Mouse (Mus musculus) left cerebral cortex, postnatal 14 days (tissue): Measurements from ENCODE around the gene Cox19. TPM values are rescaled to one million over a fixed set of nuclear protein-coding genes. Genes with fewer than 3 reads are reported as not detected.

Experiments used
- DNase-seq, 2 experiments: peaks; one replicate each; pipeline ENCODE4 v3.0.0; 2021 to 2022; ENCODE audit warnings: low spot score in 2 of 2, mixed read lengths in 1 of 2
- intact Hi-C: fragments of 180-260 bp; cut with DNase I; formaldehyde crosslinking; loops from one replicate; pipeline ENCODE4 v1.15.1; 2025
- total RNA-seq, 2 experiments: library from RNA; stranded (reverse); gene quantifications; 2 replicates each; pipeline ENCODE4 v1.2.3; 2021

Gene Cox19
- total RNA-seq, 2 experiments from 2014 or later = 79.8 to 82.2 TPM

DNA sequence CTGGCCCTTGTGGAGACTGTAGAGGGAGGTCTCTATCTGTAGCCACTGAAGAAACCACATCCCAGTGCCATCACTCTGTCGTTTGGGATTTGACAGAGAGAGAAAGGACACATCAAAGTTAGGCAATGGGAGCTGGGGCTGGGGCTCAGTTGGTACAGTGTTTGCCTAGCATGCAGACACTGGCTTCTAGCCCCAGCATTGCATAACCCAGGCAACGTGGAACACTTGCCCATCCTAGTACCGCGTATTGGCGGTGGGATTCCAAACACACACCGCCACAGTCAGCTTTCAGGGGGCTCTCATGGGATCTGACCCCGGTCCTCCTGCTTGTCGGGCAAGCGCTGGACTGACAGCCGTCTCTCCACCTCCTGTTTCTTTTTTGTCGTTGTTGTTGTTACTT lies 15.3 kb upstream of the Cox19 start:
- DNase-seq = no peak
- intact Hi-C loops = no loop called here

DNA sequence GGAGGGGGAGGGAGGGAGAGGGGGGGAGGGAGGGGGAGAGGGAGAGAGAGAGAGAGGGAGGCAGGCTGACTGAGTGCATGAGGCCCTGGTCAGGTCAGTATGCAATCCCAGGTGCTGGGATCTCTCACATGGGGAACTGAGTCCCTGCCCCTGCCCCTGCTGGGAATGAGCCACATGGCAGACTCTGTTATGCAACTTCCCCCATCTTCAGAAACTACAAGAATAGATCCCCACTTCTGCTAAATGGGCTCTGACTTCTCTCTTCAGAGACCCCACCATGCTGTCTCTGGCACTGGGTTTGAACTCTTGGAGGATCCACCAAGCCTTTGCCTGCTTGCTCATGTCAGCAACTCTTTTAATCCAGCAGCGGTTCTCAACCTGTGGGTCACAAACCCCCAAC lies 14.6 kb upstream of the Cox19 start:
- no peak for DNase-seq
- intact Hi-C loops = loop anchor here (2.0 kb wide), 1 partner anchor 33 kb away; no protein-coding TSS in a partner anchor

DNA sequence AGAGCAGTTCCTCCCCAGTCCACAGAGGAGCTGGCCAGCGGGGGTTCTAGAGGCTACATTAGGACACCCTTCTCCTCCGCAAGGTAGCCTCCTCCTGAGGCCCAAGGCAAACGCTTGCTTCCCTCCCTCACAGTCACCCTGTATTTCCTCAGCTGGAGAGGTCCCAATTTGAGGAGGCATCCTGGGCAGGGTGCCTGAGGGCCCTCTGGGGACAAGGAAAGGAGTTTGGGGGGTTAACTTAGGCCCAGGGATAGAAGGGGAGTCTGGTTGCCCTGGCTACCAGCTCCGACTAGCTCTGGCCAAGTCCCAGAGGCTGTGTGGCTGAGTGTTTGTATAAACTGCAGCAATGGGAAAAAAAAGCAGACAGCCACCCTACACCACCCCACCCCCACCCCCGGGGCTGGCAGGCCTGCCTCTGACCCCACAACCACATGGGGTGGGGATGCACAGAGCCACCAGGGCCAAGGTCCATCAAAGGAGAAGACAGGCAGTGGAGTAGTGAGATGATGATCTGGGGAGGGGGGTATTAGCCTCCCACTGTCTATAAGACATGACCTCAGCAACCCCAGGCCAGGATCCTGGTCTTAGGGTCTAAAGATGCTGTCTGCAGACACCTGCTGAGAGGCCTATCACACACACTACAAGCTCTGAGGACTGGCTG lies 13.8 kb upstream of the Cox19 start:
- peak in 1 of 2 experiments; percentile 70 for DNase-seq
- intact Hi-C loops = loop anchor here (1.0 to 2.0 kb wide), 2 partner anchors 34 to 103 kb away; no protein-coding TSS in a partner anchor

DNA sequence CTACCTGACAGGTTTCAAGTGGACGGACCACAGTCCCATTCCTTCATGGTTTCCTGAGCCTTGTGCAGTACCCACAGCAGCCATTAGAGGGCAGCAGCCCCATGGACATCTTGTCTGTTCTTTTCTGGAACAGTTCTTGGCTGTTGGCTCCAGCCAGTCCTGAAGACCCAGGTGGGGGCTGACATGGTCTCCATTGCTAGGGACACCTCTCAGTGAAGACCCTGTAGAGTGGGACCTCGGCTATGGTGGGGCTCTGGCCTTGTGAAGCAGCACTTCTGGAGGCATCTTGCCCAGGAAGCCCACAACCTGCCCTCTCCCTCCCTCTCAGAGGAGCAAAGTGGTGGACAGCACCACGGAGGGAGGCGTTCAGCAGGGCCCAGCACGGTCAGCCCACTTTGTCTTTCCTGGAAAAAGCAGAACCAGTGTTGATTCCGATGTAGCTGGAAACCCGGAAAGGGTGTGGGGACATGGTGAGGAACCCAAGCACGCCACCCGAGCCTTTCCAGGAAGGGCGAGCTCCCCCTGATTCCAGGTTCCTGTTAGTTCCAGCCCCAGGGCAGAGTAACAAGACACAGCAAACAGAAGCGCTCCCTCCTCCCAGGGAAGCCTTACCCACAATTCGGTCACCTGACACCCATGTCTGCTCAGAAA lies 13.2 kb upstream of the Cox19 start:
- peak; percentile 94 to 96 for DNase-seq
- intact Hi-C loops = loop anchor here (1.0 to 2.0 kb wide), 2 partner anchors 34 to 104 kb away; no protein-coding TSS in a partner anchor

DNA sequence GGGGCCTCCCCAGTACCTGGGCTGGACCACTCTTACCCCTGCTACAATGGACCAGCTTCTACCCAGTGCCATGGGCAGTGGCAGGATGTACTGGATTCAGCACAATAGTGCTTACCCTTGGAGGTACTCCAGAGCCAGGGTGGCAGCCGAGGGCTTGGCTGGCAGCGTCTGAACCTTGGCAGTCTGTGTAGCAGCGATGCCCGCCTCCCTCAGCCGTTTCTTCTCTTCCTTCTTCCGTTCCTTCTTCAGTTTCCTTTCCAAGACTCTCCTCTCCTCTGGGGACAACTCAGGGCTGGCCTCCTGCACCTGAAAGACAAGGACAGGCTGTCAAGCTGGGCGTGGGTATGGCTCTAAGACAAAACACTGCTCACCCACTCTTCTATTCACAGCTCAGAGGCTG lies 12.6 kb upstream of the Cox19 start:
- intact Hi-C loops = loop anchor here (1.0 to 2.0 kb wide), 2 partner anchors 35 to 104 kb away; no protein-coding TSS in a partner anchor
- peak in 1 of 2 experiments; percentile 44 for DNase-seq

DNA sequence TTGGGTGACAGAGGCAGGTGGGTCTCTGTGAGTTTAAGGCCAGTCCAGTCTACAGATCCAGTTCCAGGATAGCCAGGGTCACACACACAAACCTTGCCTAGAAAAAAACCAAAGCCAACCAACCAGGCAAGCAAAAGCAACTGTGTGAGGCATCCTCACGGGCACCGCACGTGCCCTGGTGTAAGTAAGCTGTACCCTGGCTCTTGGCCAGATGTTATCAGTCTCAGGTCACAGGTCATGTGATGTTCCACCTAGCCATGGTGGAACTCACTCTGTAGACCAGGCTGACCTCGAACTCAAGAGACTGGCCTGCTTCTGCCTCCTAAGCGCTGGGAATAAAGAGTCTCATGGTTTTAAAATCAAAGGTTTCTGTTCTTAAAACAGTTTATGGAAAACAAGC lies 8.0 kb upstream of the Cox19 start:
- intact Hi-C loops = no loop called here
- DNase-seq = no peak

DNA sequence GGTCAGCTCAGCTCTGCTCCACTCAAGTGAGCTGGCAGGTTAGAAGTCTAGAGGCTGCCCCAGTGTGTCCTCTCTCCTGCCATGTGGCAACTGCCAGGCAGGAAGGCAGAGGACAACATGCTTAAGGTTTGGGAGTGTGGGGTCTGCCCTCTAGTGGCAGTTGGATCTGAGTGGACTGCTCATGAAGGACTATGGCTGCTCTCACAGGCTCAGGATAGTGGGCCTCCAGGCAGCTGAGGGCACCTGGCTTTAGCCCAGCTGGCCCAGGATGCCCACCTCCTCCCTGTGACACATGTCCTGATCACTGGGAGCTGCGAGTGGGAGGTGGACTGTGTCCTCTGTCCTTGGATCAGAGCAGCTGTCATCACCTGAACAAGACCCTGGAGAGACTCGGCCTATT lies 7.4 kb upstream of the Cox19 start:
- peak in 1 of 2 experiments; percentile 41 for DNase-seq
- intact Hi-C loops = no loop called here

DNA sequence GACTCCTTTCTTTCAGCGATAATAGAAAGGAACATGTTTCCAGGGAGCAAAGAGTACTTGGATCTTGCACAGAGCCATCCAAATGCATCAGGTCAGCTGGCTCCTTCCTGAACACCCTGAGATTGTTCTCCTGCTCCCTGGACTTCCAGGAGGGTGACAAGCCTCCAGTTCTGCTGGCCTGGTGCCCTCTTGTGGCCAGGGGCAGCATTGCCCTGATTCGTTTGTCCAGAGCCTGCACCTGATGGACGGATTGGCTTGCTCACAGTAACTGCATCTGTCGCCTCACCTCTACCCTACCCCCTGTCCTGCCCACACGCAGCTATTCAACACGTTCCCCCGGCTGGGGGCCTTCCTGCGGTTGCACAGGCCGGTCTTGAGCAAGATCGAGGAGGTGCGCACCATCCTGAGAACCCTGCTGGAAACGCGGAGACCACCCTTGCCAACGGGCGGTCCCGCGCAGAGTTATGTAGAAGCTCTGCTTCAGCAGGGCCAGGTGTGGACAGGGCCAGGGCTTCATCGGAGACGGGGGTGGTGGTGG lies 4.1 kb upstream of the Cox19 start:
- intact Hi-C loops = no loop called here

DNA sequence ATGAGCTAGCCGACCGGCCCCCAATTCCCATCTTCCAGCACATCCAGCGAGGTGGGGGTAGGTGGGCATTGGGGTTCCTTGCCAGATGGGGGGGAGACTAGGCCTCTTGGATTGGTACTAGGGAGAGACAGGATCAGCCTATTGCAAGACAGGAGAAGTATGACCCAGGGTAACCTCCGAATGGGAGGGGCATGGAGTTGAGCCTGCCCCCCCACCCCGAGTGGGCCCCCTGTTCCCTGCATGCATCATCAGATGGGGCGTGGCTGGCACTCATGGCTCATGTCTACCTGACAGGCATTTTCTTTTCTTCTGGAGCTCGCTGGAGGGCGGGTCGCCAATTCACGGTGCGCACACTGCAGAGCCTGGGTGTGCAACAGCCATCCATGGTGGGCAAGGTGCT lies 2.7 kb upstream of the Cox19 start:
- intact Hi-C loops = no loop called here
- DNase-seq = no peak

More for the DNA sequence above, 4.1 kb upstream of the Cox19 start:
- peak; percentile 78 to 86 for DNase-seq

DNA sequence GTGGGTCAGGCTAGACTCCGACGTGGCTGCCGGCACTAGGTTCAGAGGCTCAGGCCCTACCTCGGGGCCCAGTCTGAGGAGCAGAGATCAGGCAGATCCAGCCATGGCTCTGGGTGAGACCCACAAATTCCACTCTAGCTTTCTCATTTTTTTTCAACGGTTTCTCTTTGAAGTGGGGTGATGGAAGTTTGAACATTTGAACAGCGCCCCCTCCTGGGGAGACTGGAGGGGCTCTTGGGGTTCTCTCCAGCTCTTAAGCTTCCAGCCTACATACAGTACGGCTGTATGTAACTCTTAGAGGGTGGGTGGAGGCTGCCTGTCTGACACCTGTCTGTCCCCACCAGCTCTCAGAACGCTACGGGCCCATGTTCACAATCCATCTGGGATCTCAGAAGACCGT lies 2.3 kb upstream of the Cox19 start:
- intact Hi-C loops = no loop called here

DNA sequence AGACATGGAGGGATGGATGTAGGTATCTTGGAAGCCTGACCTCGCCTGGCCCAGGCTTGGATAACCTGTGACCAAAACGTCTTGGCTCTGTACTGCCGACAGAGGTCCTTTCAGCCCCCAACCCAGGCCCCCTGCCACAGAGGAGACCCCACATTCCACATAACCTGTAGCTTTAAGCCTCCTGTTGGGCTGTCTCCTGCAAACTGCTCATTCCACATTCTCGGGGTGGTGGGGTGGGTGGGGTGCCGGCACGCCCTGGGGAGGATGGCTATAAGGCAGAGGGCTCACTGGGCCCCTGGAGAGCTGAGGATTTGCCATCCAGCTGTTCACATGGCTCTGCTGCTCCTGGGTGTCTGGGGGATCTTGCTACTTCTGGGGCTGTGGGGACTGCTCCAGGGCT lies 1.1 kb upstream of the Cox19 start, which contains the start of gene Cyp2w1:
TSS of gene Cyp2w1 (plus strand) at position 301 of the 400 bp plus-strand sequence.
- DNase-seq = no peak
- intact Hi-C loops = no loop called here

More for the DNA sequence above, 2.3 kb upstream of the Cox19 start:
- DNase-seq = no peak

DNA sequence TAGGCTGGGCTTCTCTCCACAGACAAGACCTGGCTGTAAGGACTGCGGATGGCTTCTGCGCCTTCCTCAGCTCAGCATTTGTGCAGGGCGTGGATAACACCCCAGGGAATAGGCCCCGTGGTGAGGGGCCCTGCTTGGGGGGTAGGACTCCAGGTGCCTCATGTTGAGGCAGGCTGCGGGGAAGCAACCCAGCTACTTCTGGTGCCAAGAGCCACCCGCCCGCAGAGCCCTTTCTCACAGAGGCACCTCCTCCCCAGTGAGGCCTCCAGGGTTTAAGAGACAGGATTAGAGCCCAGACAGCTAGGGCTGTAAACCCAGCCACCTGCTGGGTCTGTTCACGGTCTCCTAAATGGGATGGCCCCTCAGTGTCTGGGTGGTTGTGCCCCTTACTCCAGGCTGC lies 410 bp upstream of the Cox19 start:
- no peak for DNase-seq
- intact Hi-C loops = no loop called here

DNA sequence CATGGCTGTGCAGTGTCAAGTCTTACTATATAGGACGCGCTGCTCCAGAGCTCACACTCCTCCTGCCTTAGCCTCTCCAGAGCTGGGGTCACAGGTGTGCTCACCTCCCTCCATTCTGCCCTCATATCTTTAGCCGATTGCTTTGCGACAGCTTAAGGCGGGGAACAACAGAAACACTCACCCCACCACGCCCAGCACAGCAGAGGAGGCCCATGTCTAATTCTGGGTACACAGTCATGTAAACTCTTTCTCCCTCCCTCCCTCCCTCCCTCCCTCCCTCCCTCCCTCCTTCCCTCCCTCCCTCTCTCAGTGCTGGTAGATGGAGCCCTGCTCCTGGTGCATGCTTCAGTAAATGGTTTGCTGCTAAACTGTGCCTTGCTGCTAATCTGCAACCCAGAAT lies 1.5 kb downstream of the Cox19 start:
- intact Hi-C loops = no loop called here
- DNase-seq = no peak

DNA sequence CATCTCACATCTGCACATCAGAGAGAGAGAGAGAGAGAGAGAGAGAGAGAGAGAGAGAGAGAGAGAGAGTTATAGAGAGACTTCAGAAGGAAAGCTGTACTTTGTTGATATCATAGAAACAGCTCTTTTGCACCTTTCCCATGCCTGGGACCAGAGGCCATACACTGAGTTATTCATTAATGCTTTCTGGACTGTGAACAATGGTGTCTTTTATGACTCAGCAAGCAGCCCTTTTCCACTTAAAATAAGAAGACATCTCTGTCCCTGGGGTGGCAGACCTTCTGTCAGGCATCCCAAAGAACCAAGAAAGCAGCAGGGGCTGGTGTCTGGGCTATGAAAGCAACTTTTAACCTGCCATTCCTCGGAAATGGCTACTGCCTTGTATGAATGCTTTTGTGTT lies 4.0 kb downstream of the Cox19 start:
- intact Hi-C loops = no loop called here
- no peak for DNase-seq

DNA sequence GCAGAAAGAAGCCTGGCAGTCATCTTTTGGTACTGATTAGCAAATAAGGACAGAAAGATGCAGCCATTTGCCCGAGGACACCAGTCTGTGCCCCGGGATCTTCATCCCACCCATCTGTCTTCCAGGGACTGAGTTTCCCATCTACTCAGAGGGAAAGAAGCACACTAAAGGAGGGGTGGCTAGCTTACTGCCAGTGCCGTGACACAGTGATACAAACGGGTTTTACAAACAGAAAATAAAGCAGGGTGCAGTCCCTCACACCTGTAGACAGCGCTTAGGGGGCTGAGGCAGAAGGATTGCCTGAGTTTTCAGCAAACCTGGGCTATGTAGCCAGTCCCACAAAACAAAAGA lies 5.9 kb downstream of the Cox19 start:
- intact Hi-C loops = no loop called here
- no peak for DNase-seq

DNA sequence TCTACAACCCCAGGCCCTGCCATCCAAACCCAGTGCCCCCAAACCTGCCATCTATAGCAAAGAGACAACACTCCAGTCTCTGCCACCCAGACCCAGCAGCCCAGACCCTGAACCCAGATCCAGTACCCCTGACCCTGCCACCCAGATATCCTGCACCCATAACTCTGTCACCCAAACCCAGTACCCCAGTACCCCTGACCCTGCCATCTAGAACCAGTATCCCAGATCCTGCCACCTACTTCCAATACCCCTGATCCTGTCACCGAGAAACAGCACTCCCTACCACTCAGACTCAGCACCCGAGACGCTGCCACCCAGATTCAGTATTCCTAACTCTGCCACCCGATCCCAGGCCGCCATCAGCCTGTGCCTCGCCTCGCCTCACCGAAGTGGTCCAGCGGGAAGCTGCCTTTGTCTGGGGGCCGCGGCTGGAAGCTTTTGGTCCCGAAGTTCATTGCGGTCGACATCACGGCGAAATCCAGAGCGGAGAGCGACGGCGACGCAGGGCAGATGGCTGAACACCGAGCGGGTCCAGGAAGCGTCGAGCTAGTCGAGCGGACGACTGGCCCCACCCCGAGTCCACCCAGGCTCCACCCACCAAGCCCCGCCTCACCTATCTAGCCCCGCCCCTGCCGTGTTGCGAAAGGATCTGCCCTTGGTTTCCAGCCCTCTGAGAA lies 6.4 kb downstream of the Cox19 start:
- intact Hi-C loops = no loop called here
- peak; percentile 91 to 93 for DNase-seq

DNA sequence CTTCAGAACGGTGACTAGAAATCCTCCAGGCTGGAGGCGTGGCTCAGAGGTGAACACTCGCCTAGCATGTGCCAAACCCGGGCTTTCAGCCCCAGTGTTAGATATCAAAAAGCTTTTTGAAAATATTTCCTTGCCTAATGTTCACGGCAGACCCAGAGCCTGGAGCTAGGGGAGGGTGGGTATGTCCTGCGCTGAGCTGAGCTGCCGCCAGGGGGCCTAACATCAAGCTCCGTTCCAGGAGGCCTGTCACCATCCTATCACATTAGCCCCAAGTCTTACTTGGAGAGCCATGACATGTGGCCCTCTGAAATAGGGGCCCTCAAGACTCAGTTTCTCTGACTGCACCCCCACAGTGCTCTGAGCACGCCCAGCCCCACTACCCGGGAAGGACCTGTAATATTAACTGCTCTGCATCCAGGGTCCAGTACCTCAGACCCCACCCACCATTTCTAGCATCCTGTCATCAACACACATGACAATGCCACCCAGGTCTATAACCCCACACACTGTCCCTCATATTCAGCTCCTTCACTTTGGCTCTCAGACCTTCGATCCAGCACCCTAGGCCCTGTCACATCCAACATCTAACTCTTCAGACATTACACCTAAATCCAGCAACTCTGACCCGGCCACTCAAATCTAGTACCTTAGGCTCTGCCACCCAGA lies 7.1 kb downstream of the Cox19 start:
- peak; percentile 81 to 82 for DNase-seq
- intact Hi-C loops = no loop called here

DNA sequence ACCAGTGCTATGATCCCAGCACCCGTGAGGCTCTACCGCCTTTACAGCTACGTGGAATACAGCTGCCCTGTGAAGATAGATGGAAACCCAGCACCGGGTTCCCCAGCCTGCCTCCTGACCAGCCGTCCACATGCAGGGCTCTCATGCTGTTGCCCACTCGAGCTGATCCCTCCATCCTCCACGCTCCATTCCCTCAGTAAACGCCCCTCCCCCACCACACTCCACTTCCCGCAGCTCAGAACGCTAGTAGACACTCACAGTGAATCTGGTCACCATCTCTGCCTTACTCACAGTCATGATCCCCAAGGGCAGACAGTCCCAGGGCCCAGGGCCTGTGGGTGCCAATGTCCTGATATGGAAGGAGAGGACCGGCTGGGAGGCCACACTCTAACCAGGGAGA lies 12.3 kb downstream of the Cox19 start:
- intact Hi-C loops = loop anchor here (10.0 kb wide), 1 partner anchor 416 kb away; no protein-coding TSS in a partner anchor
- DNase-seq = no peak

DNA sequence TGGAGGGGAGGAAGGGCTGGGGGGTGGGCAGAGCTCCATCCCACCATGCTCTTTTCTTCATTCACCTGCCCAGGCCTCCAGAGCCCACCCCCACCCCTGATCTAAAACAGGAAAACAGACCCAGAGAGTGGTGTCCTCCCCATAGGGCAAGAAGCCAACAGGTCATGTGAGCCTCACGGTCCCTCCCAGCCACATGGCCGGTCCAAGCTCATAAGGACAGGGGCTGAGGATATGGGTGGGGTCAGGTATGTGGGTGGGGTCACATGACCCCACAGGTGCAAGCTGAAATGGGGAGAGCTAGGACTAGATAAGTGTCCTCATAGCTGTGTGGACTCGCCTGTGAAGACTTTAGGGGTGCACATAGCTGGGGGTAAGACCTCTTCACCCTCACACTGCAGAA lies 12.8 kb downstream of the Cox19 start:
- intact Hi-C loops = loop anchor here (10.0 kb wide), 1 partner anchor 416 kb away; no protein-coding TSS in a partner anchor
- no peak for DNase-seq
